Mouse (Mus musculus) ES-Bruce4 (cell line): ENCODE results near the gene Dusp22. TPM values are rescaled to one million over a fixed set of nuclear protein-coding genes. Genes with fewer than 3 reads are reported as not detected.

Experiments used
- H3K27ac ChIP-seq: 2 replicates; pipeline ENCODE4 v1.5.1; 2012; ENCODE audit warnings: low read length, inconsistent platforms; ENCODE audit not compliant: insufficient read depth
- H3K27me3 ChIP-seq: 2 replicates; pipeline ENCODE4 v1.6.1; 2012; ENCODE audit warnings: mild to moderate bottlenecking, low read length, inconsistent platforms; ENCODE audit not compliant: control insufficient read depth, poor library complexity, insufficient read depth, severe bottlenecking
- H3K36me3 ChIP-seq: 2 replicates; pipeline ENCODE4 v1.6.1; 2012; ENCODE audit warnings: inconsistent platforms, mild to moderate bottlenecking, low read length, moderate library complexity; ENCODE audit not compliant: control insufficient read depth, poor library complexity, insufficient read depth, severe bottlenecking
- H3K4me1 ChIP-seq: one replicate; pipeline ENCODE4 v1.8.1; 2011; ENCODE audit warnings: low read length; ENCODE audit not compliant: control insufficient read depth, insufficient read depth
- H3K4me3 ChIP-seq: 2 replicates; pipeline ENCODE4 v1.5.1; 2011; ENCODE audit warnings: low read depth, mild to moderate bottlenecking, low read length
- H3K9ac ChIP-seq: 2 replicates; pipeline ENCODE4 v1.6.1; 2012; ENCODE audit warnings: low read depth, mild to moderate bottlenecking, inconsistent platforms; ENCODE audit not compliant: poor library complexity, severe bottlenecking
- H3K9me3 ChIP-seq: replicated peaks from 2 replicates; pipeline ENCODE4 v1.6.1; 2012; ENCODE audit warnings: mild to moderate bottlenecking, low read length, inconsistent platforms; ENCODE audit not compliant: control insufficient read depth, poor library complexity, insufficient read depth, severe bottlenecking
- CTCF ChIP-seq: IDR thresholded peaks from one replicate; pipeline ENCODE4 v1.8.1; 2011; ENCODE audit warnings: low read depth, low read length
- EP300 ChIP-seq: IDR thresholded peaks from 2 replicates; pipeline ENCODE4 v1.6.1; 2011; ENCODE audit warnings: low read depth, low read length; ENCODE audit not compliant: insufficient read depth
- POLR2A ChIP-seq: IDR thresholded peaks from one replicate; pipeline ENCODE4 v1.8.1; 2011; ENCODE audit warnings: low read length; ENCODE audit not compliant: insufficient read depth
- polyA plus RNA-seq: library from polyadenylated mRNA; stranded (reverse); fragments of >200 nt; gene quantifications from 2 replicates; pipeline ENCODE4 v1.2.4, GENCODE M21; 2011; ENCODE audit warnings: low read depth; ENCODE audit not compliant: missing spikeins, insufficient read depth, insufficient read length

Dusp22 gene
- polyA plus RNA-seq, 1 experiment = 13.1 TPM

DNA sequence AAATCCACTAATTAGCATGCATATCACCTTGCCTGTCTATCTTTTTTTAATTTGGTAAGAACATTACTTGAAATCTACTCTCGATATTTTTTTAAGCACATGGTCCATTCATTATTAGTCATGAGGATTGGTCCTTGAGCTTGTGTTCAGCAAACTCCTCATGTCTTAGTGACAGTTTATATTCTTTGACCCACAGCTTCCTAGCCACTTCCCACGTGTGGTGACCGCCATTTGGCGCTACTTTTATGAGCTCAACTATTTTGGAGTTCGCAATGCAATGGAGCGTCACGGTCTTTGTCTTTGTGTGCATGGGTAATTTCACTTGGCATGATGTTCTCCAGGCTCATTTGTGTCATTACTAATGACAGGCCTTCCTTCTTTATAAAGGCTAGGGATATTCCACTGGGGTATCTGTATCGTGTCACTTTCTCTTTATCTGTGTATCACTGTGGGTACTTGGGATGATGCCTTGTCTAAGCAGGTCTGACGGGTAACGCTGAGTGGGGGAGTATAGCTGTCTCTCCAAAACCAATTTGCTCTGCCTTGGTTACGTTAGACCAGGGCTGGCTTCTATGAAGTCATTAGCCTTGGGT, 99.1 kb downstream of the Dusp22 start:
- Histone ChIP-seq H3K27ac (no peak overlapping the region), H3K4me3 (no peak overlapping the region), H3K9me3 (no peaks in the 10 kb centered on the region), H3K9ac (no peak overlapping the region), H3K36me3 (no peaks in the 10 kb centered on the region), H3K4me1 (no peaks in the 10 kb centered on the region), H3K27me3 (no peaks in the 10 kb centered on the region; the same call in 1 of the 2 replicates)
- TF ChIP-seq CTCF (no peak), EP300 (no peak), POLR2A (no peak)

DNA sequence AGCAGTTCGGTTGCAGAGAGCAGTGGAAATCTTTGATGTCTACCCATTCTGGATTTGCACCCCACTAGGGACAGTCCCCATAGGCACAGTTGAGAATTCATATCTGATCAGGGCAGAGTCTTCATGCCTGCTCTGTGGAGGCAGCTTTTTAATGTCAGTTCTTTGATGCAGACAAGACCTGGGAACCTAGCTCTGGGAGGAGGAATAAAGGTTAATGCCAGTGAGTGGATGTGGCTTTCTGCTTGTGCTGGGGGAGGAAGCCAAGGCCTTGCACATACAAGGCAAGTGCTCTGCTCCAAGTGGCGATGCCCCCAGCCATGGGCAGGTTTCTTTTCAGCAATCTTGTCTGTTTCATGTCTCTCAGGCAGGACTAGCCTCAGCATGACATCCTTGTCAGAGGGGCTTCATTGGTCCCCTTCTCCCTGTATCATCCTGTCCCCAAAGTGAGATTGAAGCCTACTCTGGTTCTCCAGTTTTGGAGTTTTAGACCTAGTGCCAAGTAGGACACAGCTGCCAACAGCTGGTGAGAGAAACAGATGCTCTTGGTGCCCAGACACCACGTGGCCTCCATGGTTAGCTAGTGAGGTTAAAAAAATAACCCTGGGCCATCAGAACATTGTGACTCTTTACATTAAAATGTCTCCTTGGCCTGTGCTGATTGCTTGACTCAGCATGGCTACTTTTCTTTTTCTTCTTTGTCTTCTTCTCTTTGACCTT, 100.7 kb downstream of the Dusp22 start:
- Histone ChIP-seq H3K27ac (no peak overlapping the region), H3K9ac (no peak overlapping the region), H3K4me1 (no peaks in the 10 kb centered on the region), H3K36me3 (no peaks in the 10 kb centered on the region), H3K9me3 (no peaks in the 10 kb centered on the region), H3K4me3 (no peak overlapping the region), H3K27me3 (no peaks in the 10 kb centered on the region; the same call in 1 of the 2 replicates)
- TF ChIP-seq POLR2A (no peak), EP300 (no peak), CTCF (no peak)

Other genes with a start within 250 kb of the Dusp22 start
- gene Uqcrfs1, start 114.6 kb upstream of the Dusp22 start, polyA plus RNA-seq = 104 and 105 TPM in 2 replicates
- gene Irf4, start 89.2 kb downstream of the Dusp22 start, polyA plus RNA-seq = not detected in 2 replicates